Mouse (Mus musculus) embryonic fibroblast, embryonic 13.5 days (primary cell): ENCODE measurements at regions not wholly inside any gene's neighbourhood (a gene's known extent, or its start where the extent isn't known, plus 50 kb on each side); places are given as distances from the start of the nearest gene placed in this dataset.

Experiments used
- CTCF ChIP-seq: IDR thresholded peaks from 2 replicates; pipeline ENCODE4 v1.5.1; 2011; ENCODE audit warnings: mild to moderate bottlenecking, control low read depth, low read length, moderate library complexity, borderline replicate concordance; ENCODE audit not compliant: insufficient read depth
- POLR2A ChIP-seq: IDR thresholded peaks from 2 replicates; pipeline ENCODE4 v1.6.1; 2011; ENCODE audit warnings: low read depth, mild to moderate bottlenecking, control low read depth, low read length, moderate library complexity

- TF ChIP-seq CTCF (no peak), POLR2A (no peak)
Measured at GRCm38 (mm10) chr3:36770096-36770495, 80.1 kb upstream of the Trpc3 start.
